Mouse (Mus musculus): Measurements from ENCODE around the gene Ankdd1a. TPM values are rescaled to one million over a fixed set of nuclear protein-coding genes. Genes with fewer than 3 reads are reported as not detected.
A peak's percentile ranks its signal among the peaks of the same experiment; 100 is the strongest.

Gene Ankdd1a
- polyA plus RNA-seq, 1 experiment from 2014 or later = not detected

GRCm38 (mm10) chr9:65472769-65473168 lies 47.2 kb downstream of the Ankdd1a start:
- no peak overlapping the region for H3K4me3 ChIP-seq (ENCODE audit: low read depth, low read length)
- H3K27ac ChIP-seq (ENCODE audit: low read length) = no peak overlapping the region
- H3K9ac ChIP-seq (replicated peaks; ENCODE audit: low read depth, low read length) = no peak overlapping the region
- no peaks in the 10 kb centered on the region for H3K27me3 ChIP-seq (ENCODE audit: control insufficient read depth, insufficient read depth, low read length)
- ATAC-seq (ENCODE audit: insufficient number of reproducible peaks, insufficient read depth, low FRiP score, low read depth) = no peak
- no peaks in the 10 kb centered on the region for H3K9me3 ChIP-seq (ENCODE audit: control insufficient read depth, low read depth, low read length)
- 91% methylated on average over 4 of the region's 4 CpGs for WGBS
- H3K36me3 ChIP-seq (ENCODE audit: control insufficient read depth, insufficient read depth, low read length) = peaks cover 41% of the 10 kb centered on the region
- H3K4me1 ChIP-seq (ENCODE audit: control insufficient read depth, insufficient read depth, low read length) = no peaks in the 10 kb centered on the region
- no peak overlapping the region for H3K4me2 ChIP-seq (replicated peaks; ENCODE audit: low read depth, low read length)

GRCm38 (mm10) chr9:65467686-65468085 lies 52.3 kb downstream of the Ankdd1a start:
- H3K4me3 ChIP-seq (ENCODE audit: low read depth, low read length) = no peak overlapping the region
- H3K4me1 ChIP-seq (ENCODE audit: control insufficient read depth, insufficient read depth, low read length) = 0 out of 2 replicates have a peak, but pooled peaks cover under 1% of the 10 kb centered on the region
- H3K9ac ChIP-seq (replicated peaks; ENCODE audit: low read depth, low read length) = no peak overlapping the region
- no peak for ATAC-seq (ENCODE audit: insufficient number of reproducible peaks, insufficient read depth, low FRiP score, low read depth)
- H3K9me3 ChIP-seq (ENCODE audit: control insufficient read depth, low read depth, low read length) = no peaks in the 10 kb centered on the region
- no peak overlapping the region for H3K27ac ChIP-seq (ENCODE audit: low read length)
- H3K27me3 ChIP-seq (ENCODE audit: control insufficient read depth, insufficient read depth, low read length) = no peaks in the 10 kb centered on the region
- no peak overlapping the region for H3K4me2 ChIP-seq (replicated peaks; ENCODE audit: low read depth, low read length)
- 51% methylated on average over 11 of the region's 11 CpGs for WGBS
- H3K36me3 ChIP-seq (ENCODE audit: control insufficient read depth, insufficient read depth, low read length) = peaks cover 11% of the 10 kb centered on the region

GRCm38 (mm10) chr9:65465241-65465640 lies 54.8 kb downstream of the Ankdd1a start:
- H3K36me3 ChIP-seq (ENCODE audit: control insufficient read depth, insufficient read depth, low read length) = peaks cover 11% of the 10 kb centered on the region
- no peak overlapping the region for H3K4me2 ChIP-seq (replicated peaks; ENCODE audit: low read depth, low read length)
- WGBS = 94% methylated on average over 2 of the region's 2 CpGs
- no peaks in the 10 kb centered on the region for H3K27me3 ChIP-seq (ENCODE audit: control insufficient read depth, insufficient read depth, low read length)
- no peaks in the 10 kb centered on the region for H3K9me3 ChIP-seq (ENCODE audit: control insufficient read depth, low read depth, low read length)
- no peak overlapping the region for H3K4me3 ChIP-seq (ENCODE audit: low read depth, low read length)
- H3K27ac ChIP-seq (ENCODE audit: low read length) = no peak overlapping the region
- H3K9ac ChIP-seq (replicated peaks; ENCODE audit: low read depth, low read length) = no peak overlapping the region
- ATAC-seq (ENCODE audit: insufficient number of reproducible peaks, insufficient read depth, low FRiP score, low read depth) = no peak
- H3K4me1 ChIP-seq (ENCODE audit: control insufficient read depth, insufficient read depth, low read length) = peaks cover 8% of the 10 kb centered on the region; the same call in 1 of the 2 replicates

- no peak overlapping the region for H3K27ac ChIP-seq (ENCODE audit: low read length)
- H3K4me3 ChIP-seq (ENCODE audit: low read depth, low read length) = no peak overlapping the region
- no peak for ATAC-seq (ENCODE audit: insufficient number of reproducible peaks, insufficient read depth, low FRiP score, low read depth)
- peaks cover 6% of the 10 kb centered on the region for H3K36me3 ChIP-seq (ENCODE audit: control insufficient read depth, insufficient read depth, low read length)
- 87% methylated on average over 6 of the region's 6 CpGs for WGBS
- no peak overlapping the region for H3K4me2 ChIP-seq (replicated peaks; ENCODE audit: low read depth, low read length)
- no peaks in the 10 kb centered on the region for H3K27me3 ChIP-seq (ENCODE audit: control insufficient read depth, insufficient read depth, low read length)
- H3K9me3 ChIP-seq (ENCODE audit: control insufficient read depth, low read depth, low read length) = no peaks in the 10 kb centered on the region
- peaks cover 8% of the 10 kb centered on the region; the same call in 1 of the 2 replicates for H3K4me1 ChIP-seq (ENCODE audit: control insufficient read depth, insufficient read depth, low read length)
- no peak overlapping the region for H3K9ac ChIP-seq (replicated peaks; ENCODE audit: low read depth, low read length)
Observed at GRCm38 (mm10) chr9:65464161-65464560, 55.8 kb downstream of the Ankdd1a start.

- Histone ChIP-seq H3K4me1 (ENCODE audit: control insufficient read depth, insufficient read depth, low read length) (peaks cover 8% of the 10 kb centered on the region; the same call in 1 of the 2 replicates), H3K9ac (replicated peaks; ENCODE audit: low read depth, low read length) (no peak overlapping the region), H3K27me3 (ENCODE audit: control insufficient read depth, insufficient read depth, low read length) (no peaks in the 10 kb centered on the region), H3K4me3 (ENCODE audit: low read depth, low read length) (no peak overlapping the region), H3K9me3 (ENCODE audit: control insufficient read depth, low read depth, low read length) (no peaks in the 10 kb centered on the region), H3K4me2 (replicated peaks; ENCODE audit: low read depth, low read length) (0 out of 2 replicates have a peak overlapping the region, but pooled peaks have one; percentile 5), H3K27ac (ENCODE audit: low read length) (no peak overlapping the region), H3K36me3 (ENCODE audit: control insufficient read depth, insufficient read depth, low read length) (peaks cover 5% of the 10 kb centered on the region)
- ATAC-seq (ENCODE audit: insufficient number of reproducible peaks, insufficient read depth, low FRiP score, low read depth) = no peak
- WGBS = 68% methylated on average over 5 of the region's 5 CpGs
Observed at GRCm38 (mm10) chr9:65462544-65462943, 57.4 kb downstream of the Ankdd1a start.

GRCm38 (mm10) chr9:65460732-65461442 lies 59.1 kb downstream of the Ankdd1a start, which contains the start of gene Spg21:
TSS of gene Spg21 (plus strand) at chr9:65460947.
- Histone ChIP-seq H3K4me2 (replicated peaks; ENCODE audit: low read depth, low read length) (peak within 1 kb of the TSS; percentile 55), H3K36me3 (ENCODE audit: control insufficient read depth, insufficient read depth, low read length) (peaks cover 4% of the 10 kb centered on the region), H3K27me3 (ENCODE audit: control insufficient read depth, insufficient read depth, low read length) (no peaks in the 10 kb centered on the region), H3K27ac (ENCODE audit: low read length) (peak within 1 kb of the TSS; percentile 87), H3K9me3 (ENCODE audit: control insufficient read depth, low read depth, low read length) (no peaks in the 10 kb centered on the region), H3K4me1 (ENCODE audit: control insufficient read depth, insufficient read depth, low read length) (peaks cover 8% of the 10 kb centered on the region; the same call in 1 of the 2 replicates), H3K4me3 (ENCODE audit: low read depth, low read length) (peak within 1 kb of the TSS; percentile 81), H3K9ac (replicated peaks; ENCODE audit: low read depth, low read length) (peak within 1 kb of the TSS; percentile 67)
- under 1% methylated on average over 53 of the region's 53 CpGs for WGBS
- ATAC-seq (ENCODE audit: insufficient number of reproducible peaks, insufficient read depth, low FRiP score, low read depth) = peak; percentile 94

- Histone ChIP-seq H3K27me3 (ENCODE audit: control insufficient read depth, insufficient read depth, low read length) (no peaks in the 10 kb centered on the region), H3K9me3 (ENCODE audit: control insufficient read depth, low read depth, low read length) (no peaks in the 10 kb centered on the region), H3K9ac (replicated peaks; ENCODE audit: low read depth, low read length) (no peak overlapping the region), H3K4me1 (ENCODE audit: control insufficient read depth, insufficient read depth, low read length) (peaks cover 8% of the 10 kb centered on the region; the same call in 1 of the 2 replicates), H3K36me3 (ENCODE audit: control insufficient read depth, insufficient read depth, low read length) (no peaks in the 10 kb centered on the region), H3K4me2 (replicated peaks; ENCODE audit: low read depth, low read length) (peak overlapping the region; percentile 55), H3K4me3 (ENCODE audit: low read depth, low read length) (peak overlapping the region; percentile 81; the same call in 1 of the 2 replicates), H3K27ac (ENCODE audit: low read length) (peak overlapping the region; percentile 18; the same call in 1 of the 2 replicates)
- WGBS = 42% methylated on average over 3 of the region's 3 CpGs
- no peak for ATAC-seq (ENCODE audit: insufficient number of reproducible peaks, insufficient read depth, low FRiP score, low read depth)
Observed at GRCm38 (mm10) chr9:65460198-65460597, 59.8 kb downstream of the Ankdd1a start.

GRCm38 (mm10) chr9:65458975-65459374 lies 61.0 kb downstream of the Ankdd1a start:
- no peak overlapping the region for H3K4me3 ChIP-seq (ENCODE audit: low read depth, low read length)
- no peaks in the 10 kb centered on the region for H3K9me3 ChIP-seq (ENCODE audit: control insufficient read depth, low read depth, low read length)
- H3K4me2 ChIP-seq (replicated peaks; ENCODE audit: low read depth, low read length) = no peak overlapping the region
- H3K4me1 ChIP-seq (ENCODE audit: control insufficient read depth, insufficient read depth, low read length) = peaks cover 8% of the 10 kb centered on the region; the same call in 1 of the 2 replicates
- no peak for ATAC-seq (ENCODE audit: insufficient number of reproducible peaks, insufficient read depth, low FRiP score, low read depth)
- H3K27me3 ChIP-seq (ENCODE audit: control insufficient read depth, insufficient read depth, low read length) = no peaks in the 10 kb centered on the region
- no peaks in the 10 kb centered on the region for H3K36me3 ChIP-seq (ENCODE audit: control insufficient read depth, insufficient read depth, low read length)
- no peak overlapping the region for H3K9ac ChIP-seq (replicated peaks; ENCODE audit: low read depth, low read length)
- WGBS = 77% methylated on average over 2 of the region's 2 CpGs
- H3K27ac ChIP-seq (ENCODE audit: low read length) = no peak overlapping the region

Data from stomach, embryonic 14.5 days (tissue).